Mouse (Mus musculus) kidney, adult 8-10 months (tissue): ENCODE data around the gene Pfas.
A peak's percentile ranks its signal among the peaks of the same experiment; 100 is the strongest.
"Not testable (repeated sequence)": the region's sequence is repeated elsewhere in the genome, so short reads cannot be mapped to it uniquely, and the experiment has no call there.

Source experiments
- DNase-seq, 2 experiments: peaks; one replicate each; pipeline ENCODE4 v3.0.0; 2022

Pfas gene

GRCm38 (mm10) chr11:69012071-69012601 is 3.9 kb upstream of the Pfas start:
- DNase-seq = peak; percentile 93 to 95

DNA sequence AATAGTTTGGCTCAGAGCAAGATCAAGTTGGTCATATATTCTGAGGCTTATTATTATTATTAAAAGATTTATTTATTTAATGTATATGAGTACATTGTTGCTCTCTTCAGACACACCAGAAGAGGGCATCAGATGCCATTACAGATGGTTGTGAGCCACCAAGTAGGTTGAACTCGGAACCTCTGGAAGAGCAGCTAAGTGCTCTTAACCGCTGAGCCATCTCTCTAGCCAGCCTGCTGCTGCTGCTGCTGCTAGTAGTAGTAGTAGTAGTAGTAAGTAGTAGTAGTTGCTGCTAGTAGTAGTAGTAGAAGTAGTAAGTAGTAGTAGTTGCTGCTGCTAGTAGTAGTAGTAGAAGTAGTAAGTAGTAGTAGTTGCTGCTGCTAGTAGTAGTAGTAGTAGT is 3.2 kb upstream of the Pfas start:
- DNase-seq = not testable (repeated sequence)

DNA sequence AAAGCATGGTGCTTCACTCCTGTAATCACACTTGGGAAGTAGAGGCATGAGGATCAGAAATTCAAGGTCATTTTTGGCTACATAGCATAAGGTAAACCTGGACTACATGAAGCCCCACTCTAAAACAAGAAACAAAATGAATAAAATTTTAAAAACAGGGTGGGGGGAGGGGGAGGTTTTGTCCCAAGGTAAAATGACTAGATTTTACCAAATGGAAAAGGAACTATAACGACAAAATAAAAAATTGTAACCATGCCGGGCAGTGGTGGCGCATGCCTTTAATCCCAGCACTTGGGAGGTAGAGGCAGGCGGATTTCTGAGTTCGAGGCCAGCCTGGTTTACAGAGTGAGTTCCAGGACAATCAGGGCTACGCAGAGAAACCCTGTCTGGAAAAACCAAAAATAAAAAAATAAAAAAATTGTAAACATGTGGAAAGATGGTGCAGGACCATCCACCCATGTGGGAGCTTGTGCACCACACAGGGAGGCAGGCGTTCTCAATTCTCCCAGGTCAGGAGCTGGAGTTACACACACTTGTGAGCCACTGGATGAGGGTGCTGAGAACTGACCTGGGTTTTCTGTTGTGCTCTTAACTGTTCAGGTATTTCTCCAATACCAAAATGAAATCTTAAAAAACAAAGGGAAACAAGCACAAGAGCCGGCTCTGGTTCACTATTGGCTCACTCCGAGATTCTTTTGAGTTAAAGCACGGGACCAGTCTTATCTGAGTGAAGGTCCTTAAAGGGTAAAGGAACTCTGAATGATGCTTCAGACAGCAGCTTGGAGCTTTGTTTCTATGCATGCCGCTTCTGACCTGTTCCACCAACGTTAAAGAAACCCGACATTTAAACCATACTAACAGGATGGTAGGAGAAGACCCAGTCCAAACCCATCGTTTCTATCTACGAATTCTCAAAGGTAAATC is 2.4 kb upstream of the Pfas start:
- no peak for DNase-seq

GRCm38 (mm10) chr11:69009508-69009907 is 1.2 kb upstream of the Pfas start:
- DNase-seq = no peak

DNA sequence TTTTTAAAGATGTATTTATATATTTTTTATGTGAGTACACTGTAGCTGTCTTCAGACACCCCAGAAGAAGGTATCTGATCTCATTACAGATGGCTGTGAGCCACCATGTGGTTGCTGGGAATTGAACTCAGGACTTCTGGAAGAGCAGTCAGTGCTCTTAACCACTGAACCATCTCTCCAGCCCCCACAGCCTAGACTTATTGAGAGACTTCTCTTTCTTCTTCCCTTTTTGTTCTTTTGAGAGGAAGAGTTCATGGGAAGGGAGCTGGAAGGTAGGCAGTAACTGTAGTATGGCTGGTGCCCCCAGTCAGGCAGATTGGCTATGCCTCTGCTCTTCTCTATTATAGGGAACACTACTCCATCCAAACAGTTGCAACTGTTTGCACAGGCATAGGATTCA is 1.7 kb downstream of the Pfas start:
- not testable (repeated sequence) for DNase-seq

GRCm38 (mm10) chr11:69005193-69005592 is 3.1 kb downstream of the Pfas start:
- DNase-seq = no peak

DNA sequence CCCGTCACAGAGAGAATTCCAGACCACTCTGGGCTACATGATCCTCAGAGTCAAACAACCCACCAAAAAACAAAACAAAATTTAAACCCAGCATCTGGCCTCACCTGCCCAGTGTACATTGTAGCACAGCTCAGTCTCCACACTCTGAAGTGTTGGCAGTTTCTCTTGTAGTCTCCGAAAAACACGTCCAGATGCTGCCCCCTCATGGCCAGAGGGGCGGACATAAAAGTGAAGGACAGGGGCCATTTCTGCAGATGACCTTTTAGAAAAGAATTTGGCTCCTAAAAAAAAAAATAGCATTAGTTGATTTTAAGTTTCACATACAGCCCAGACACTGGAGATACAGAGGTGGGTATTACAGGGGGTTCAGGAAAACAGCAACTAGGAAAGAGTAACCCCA is 4.7 kb downstream of the Pfas start:
- DNase-seq = peak in 1 of 2 experiments; percentile 29

- not testable (repeated sequence) for DNase-seq
Measured at GRCm38 (mm10) chr11:69002782-69003181, 5.5 kb downstream of the Pfas start.

GRCm38 (mm10) chr11:68997080-68997479 is 11.2 kb downstream of the Pfas start:
- DNase-seq = no peak

DNA sequence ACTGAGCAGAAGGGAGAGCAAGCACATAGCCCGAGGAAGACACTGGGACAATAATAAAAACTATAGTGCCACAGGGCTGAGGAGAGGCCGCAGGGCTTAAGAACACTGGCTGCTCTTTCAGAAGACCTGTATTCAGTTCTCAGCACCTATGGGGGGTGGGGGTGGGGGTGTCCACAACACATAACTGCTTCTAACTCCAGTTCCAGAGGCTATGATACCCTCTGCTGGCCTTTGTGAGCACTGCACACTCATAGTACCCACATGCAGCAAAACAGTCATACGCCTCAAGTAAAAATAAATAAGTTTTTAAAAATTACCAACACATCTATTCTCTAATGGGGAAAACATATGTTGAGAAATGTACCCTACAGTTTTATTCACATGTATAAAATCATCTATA is 13.9 kb downstream of the Pfas start:
- DNase-seq = no peak

GRCm38 (mm10) chr11:68993122-68993521 is 15.1 kb downstream of the Pfas start:
- no peak for DNase-seq

DNA sequence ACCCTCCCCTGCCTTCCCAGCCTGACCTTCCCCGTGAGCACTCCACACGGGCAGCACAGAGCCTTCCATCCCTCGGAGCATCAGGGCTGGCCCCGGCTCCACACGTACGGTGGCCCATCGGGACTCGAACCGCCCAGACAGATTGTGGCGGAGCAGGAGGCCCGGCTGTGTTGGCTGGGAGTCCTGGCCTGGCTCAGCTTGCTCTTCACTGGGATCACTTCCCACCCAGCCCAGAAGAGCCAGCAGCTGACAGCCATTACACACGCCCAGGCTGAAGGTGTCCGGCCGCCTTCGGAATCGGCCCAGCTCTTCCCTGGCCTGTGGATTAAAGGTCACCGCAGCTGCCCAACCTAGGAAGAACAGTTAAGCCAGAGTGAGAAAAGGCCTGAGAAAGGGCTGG is 19.9 kb downstream of the Pfas start:
- DNase-seq = no peak

GRCm38 (mm10) chr11:68987365-68987882 is 20.8 kb downstream of the Pfas start:
- no peak for DNase-seq

- DNase-seq = peak; percentile 69 to 88
Measured at GRCm38 (mm10) chr11:68982639-68983369, 25.5 kb downstream of the Pfas start.

- no peak for DNase-seq
Measured at GRCm38 (mm10) chr11:68980919-68981318, 27.3 kb downstream of the Pfas start.

- DNase-seq = no peak
Measured at GRCm38 (mm10) chr11:68979320-68979733, 28.9 kb downstream of the Pfas start.

GRCm38 (mm10) chr11:68975601-68976000 is 32.7 kb downstream of the Pfas start:
- DNase-seq = no peak

DNA sequence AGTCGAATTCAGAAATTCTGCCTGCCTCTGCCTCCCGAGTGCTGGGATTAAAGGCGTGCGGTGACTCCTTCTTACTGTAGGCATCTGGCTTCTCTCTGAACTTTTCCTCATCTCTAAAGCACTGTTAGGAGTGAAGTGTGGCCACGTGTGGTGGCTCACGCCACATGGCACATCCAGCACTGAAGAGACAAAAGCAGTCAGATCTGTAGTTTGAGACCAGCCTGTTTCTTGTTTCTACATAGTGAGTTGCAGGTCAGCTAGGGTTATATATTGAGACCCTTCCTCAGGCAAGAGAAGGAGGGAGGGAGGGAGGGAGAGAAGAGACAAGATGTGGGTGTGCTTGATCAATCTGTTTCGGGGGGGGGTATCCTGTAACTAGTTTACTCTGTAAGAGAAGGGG is 33.2 kb downstream of the Pfas start, which contains the start of gene Rangrf:
Gene Rangrf, minus strand, starts transcription at position 101 of the 400 bp plus-strand sequence.
- no peak for DNase-seq

DNA sequence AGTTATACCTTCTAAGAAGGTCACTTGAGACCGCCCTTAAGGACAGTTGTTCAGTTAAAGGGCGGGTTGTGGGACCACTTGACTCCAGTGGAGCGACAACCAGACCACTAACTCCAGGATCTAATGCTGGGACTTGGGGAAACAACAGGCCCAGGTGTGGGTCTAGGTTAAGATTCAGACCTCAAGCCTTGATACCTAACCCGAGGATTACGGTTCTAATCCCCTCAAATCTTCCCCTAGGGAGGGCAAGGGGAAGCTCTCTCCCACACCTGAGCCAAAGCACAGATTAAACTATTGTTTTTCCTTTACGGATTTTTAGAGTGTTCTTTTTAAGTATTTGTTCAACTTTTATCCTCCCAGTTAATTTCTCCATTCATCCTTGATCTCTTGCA is 34.2 kb downstream of the Pfas start:
- DNase-seq = no peak

DNA sequence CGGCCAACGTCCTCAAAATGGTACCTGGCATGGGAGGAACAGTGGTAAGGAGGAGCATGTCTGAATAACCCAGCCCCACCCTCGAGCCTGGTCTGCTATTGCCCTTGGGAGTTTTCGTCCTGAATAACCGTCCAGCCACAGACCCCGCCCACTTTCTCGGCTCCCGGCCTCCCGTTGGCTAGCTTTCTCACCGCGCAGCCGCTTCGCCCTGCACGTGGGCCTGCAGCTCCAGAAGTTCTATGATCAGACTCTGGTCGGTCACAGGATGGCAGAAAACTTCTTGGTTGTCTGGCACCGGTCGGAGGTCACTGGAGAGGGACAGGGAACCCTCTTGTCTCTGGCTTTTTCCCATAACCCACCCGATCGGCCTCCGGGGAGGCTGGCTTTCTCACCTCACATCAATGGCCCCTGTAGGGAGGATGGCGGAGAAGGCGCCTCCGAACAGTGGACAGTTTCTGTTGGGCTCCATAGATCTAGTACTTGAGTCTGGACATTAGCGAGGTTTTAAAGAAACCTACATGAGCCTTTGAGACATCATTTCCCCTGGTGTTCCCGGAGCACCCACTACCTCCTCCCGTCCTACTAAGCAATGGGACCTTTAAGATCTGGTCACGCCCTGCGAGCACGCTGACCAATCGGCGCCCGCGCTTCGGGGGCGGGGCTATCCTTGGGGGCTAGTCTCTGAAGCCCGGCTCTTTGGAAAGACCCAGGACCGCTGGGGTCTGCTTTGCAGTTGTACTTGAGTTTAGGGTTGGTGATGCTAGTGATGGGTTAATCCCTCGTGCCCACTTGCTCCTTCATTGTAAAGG is 34.8 kb downstream of the Pfas start:
- peak; percentile 85 to 90 for DNase-seq

GRCm38 (mm10) chr11:68970232-68970631 is 38.0 kb downstream of the Pfas start:
- peak; percentile 51 to 62 for DNase-seq

DNA sequence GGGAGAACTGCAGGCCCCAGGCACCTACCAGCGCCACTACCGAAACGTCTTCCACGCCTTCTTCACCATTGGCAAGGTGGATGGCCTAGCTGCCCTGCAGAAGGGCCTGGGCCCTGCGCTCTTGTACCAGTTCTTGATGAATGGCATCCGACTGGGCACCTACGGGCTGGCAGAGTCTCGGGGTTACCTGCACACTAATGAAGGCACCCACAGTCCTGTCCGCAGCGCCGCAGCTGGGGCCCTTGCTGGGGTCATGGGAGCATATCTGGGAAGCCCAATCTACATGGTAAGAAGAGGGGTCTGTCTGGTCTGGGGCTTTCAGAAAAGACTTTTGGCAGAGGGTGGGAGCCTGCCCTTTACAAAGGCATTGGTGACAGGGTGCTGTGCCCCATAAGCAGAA is 39.5 kb downstream of the Pfas start:
- DNase-seq = no peak
